ENCODE assay signal across 1 mouse cellular context in genomic region chr8:104564633-104565456, GRCm38 (mm10).
A peak's percentile ranks its signal among the peaks of the same experiment; 100 is the strongest.
TF ChIP-seq lines count a peak whose summit lies in the region.

No protein-coding gene starts in this region.

TF ChIP-seq in CH12.LX, 34 proteins besides CTCF, POLR2A, EP300 and RAD21 (continued from another document):
- 0 out of 2 replicates have a peak, but pooled peaks have one; percentile 32 for TF ChIP-seq BHLHE40 (IDR thresholded peaks at IDR 0.05; ENCODE audit: low read depth, low read length)
- TF ChIP-seq NELFE (IDR thresholded peaks at IDR 0.05; ENCODE audit: low read depth, low read length): peak; percentile 77; the same call in 1 of the 2 replicates
- TF ChIP-seq SMC3 (IDR thresholded peaks at IDR 0.05; ENCODE audit: low read depth, low read length): peak; percentile 59
- TF ChIP-seq NRF1 (IDR thresholded peaks at IDR 0.05; ENCODE audit: low read depth, low read length): peak; percentile 68
- no peak for TF ChIP-seq ETS1 (conservative IDR thresholded peaks at IDR 0.05; ENCODE audit: low read depth, low read length)
- TF ChIP-seq MXI1 (IDR thresholded peaks at IDR 0.05; ENCODE audit: low read depth, low read length): no peak
- no peak for TF ChIP-seq E2F4 (IDR thresholded peaks at IDR 0.05; ENCODE audit: insufficient replicate concordance, low read depth, low read length)
- TF ChIP-seq MEF2A (IDR thresholded peaks at IDR 0.05; ENCODE audit: borderline replicate concordance, low read depth, low read length): peak; percentile 61; the same call in 1 of the 2 replicates
- no peak for TF ChIP-seq ZMIZ1 (IDR thresholded peaks at IDR 0.05; ENCODE audit: low read depth, low read length)
- peak; percentile 50; the same call in 1 of the 2 replicates for TF ChIP-seq TCF12 (IDR thresholded peaks at IDR 0.05; ENCODE audit: low read depth, low read length)
- no peak for TF ChIP-seq UBTF (IDR thresholded peaks at IDR 0.05; ENCODE audit: low read depth, low read length)
